Mouse (Mus musculus) A20 (cell line): ENCODE measurements around the gene Pm20d1.
"Not testable (repeated sequence)": the region's sequence is repeated elsewhere in the genome, so short reads cannot be mapped to it uniquely, and the experiment has no call there.

Experiments
- DNase-seq: peaks from one replicate; pipeline ENCODE4 v3.0.0-alpha.2; 2011; ENCODE audit warnings: low read depth, low spot score

Pm20d1 gene

DNA sequence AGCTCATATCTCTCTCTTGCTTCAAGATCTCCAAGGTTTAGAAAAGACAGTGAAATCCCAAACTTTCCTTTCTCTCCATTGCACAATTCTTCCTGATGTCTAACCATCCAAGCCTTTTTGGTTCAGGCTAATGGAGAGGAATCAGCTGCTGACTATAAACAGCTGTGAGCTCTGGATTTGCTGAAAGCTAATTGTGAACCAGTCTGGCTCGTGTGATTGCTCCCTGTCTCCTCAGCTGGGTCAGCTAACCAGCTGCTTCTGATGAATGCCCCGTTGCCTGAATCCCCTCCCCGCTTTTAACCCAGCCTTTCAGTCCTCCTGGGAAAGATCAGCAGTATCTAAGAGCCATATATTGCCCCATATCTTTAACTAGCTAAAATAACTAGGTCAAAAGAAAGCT is 2.6 kb upstream of the Pm20d1 start:
- DNase-seq, result no peak

GRCm38 (mm10) chr1:131795171-131795570 is 2.0 kb upstream of the Pm20d1 start:
- DNase-seq, result no peak

DNA sequence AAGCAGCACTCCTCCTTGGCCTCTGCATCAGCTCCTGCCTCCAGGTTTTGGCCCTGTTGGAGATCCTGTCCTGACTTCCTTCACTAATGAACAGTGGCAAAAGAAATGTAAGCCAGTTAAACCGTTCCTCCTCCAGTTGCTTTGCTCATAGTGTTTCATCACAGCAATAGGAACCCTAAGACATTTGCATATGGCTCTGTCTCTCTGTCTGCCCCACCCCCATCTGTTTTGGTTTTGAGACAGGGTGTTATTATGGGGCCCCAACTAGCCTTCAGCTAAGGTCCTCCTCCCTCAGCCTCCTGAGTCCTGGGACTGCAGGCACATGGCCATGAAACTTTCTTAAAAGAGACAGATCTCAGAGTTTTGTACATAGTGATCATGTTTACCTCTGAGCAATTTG is 2.8 kb downstream of the Pm20d1 start:
- DNase-seq, result peak; percentile 82

GRCm38 (mm10) chr1:131801071-131801470 is 3.9 kb downstream of the Pm20d1 start:
- no peak for DNase-seq

- no peak for DNase-seq
Observed at GRCm38 (mm10) chr1:131802652-131803051, 5.5 kb downstream of the Pm20d1 start.

GRCm38 (mm10) chr1:131804166-131804565 is 7.0 kb downstream of the Pm20d1 start:
- DNase-seq, result no peak

DNA sequence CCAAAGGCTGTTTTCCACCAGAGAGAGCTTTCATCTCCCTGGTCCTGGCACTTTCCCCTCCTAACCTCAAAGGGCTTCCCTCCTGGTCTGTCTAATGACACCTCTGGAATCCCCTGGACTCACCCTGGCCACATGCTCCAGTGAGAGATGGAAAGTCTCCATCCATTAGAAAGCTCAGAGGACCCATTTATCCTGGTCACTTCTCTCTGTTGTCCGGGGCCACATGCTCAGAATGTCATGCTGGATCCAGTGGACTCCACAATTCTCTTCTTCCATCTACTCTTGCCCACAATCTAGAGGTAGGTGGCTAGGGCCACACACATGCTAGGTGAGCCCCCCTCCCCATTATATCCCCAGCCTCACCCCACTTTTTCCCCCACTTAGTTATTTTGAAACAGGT is 11.8 kb downstream of the Pm20d1 start:
- DNase-seq, result no peak

DNA sequence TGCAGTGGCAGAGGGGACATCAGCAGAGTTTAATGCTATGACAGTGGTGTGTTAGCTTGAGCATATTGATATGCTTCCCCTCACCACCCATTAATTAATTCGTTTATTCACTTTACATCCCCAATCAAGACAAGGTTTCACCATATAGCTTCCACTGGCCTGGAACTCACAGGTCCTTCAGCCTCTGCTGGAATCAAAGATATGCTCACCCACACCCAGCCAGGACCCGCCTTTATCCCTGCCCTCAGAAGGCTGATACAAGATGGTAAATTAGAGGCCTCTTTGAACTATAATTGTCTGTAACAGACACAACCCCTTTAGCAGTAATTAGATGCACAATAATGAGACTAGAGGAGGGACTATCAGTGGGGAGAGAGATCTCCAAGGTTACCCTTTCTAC is 12.5 kb downstream of the Pm20d1 start:
- DNase-seq, result no peak

- DNase-seq, result no peak
Observed at GRCm38 (mm10) chr1:131811393-131811792, 14.2 kb downstream of the Pm20d1 start.

GRCm38 (mm10) chr1:131812006-131812405 is 14.8 kb downstream of the Pm20d1 start:
- no peak for DNase-seq

GRCm38 (mm10) chr1:131812631-131813295 is 15.6 kb downstream of the Pm20d1 start:
- DNase-seq, result no peak

DNA sequence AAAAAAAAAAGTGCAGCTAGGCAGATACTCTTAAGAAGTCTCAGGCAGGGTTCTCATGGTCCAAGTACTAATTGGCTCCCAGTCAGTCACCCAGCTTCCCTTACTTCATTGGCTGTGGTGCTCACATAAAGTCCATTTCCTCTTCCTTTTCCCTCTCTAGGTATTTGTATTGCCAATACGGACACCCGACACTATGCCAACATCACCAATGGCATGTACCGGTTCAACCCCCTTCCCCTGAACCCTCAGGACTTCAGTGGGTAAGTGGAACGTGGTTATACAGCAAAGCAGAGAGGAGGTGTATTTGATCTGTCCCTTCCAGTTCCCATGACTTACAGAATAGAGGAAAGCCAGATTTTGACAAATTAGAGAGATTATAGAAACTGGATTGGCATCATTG is 16.6 kb downstream of the Pm20d1 start:
- DNase-seq, result no peak

- DNase-seq, result peak; percentile 43
Observed at GRCm38 (mm10) chr1:131814191-131814590, 17.0 kb downstream of the Pm20d1 start.

DNA sequence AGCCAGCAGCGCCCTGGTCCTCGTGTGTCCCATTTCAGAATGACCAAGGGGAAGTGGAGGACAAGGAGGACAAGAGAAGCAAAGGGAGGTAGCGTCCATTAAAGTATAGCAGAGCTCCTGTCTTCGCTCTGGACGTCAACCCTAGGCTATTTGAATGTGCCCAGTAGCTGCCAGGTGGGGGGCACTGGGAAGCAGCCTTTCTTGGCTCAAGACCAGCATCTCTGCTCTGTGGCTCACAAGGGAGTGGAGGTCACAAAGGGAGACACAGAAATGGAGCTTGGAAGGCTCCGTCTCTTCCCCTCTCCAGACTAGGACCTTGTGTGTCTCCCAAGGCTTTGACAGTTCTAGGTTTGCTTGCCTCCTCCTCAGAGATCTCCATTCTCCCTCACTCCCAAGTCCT is 19.7 kb downstream of the Pm20d1 start:
- no peak for DNase-seq

DNA sequence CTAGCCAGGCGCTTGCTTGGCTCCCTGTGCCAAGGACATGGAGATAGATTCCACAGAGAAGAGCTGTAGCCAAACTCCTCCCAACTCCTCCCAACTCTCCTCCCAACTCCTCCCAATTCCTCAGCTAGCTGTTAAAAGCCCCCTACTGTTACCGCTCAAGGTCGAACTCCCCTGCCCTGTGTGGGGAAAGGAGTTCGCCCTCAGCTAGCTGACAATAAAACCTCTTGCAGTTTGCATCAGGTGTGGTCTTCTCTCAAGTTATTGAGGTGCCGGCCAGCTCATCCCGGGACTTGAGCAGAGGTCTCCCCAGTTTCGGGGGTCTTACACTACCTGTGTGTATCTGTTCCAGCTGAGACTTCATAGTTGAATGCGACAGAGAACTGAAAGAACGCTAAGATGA is 23.2 kb downstream of the Pm20d1 start:
- DNase-seq, result not testable (repeated sequence)

- DNase-seq, result peak; percentile 57
Observed at GRCm38 (mm10) chr1:131820887-131821328, 23.7 kb downstream of the Pm20d1 start.

DNA sequence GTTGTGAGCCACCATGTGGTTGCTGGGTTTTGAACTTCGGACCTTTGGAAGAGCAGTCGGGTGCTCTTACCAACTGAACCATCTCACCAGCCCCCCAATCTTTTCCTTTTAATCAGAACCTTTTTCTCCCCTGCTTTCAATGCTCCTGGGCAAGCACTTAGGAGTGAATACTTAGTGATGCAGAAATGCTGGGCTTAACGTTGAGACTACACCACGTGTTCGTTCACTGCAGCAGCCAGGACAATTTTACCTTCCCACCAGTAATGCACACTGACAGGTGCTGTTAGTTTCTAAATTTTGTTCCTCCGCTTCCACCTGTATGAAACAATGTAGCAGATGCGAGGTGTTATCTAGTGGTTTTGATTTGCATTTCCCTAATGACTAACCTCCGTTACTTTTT is 25.1 kb downstream of the Pm20d1 start:
- DNase-seq, result peak; percentile 73

DNA sequence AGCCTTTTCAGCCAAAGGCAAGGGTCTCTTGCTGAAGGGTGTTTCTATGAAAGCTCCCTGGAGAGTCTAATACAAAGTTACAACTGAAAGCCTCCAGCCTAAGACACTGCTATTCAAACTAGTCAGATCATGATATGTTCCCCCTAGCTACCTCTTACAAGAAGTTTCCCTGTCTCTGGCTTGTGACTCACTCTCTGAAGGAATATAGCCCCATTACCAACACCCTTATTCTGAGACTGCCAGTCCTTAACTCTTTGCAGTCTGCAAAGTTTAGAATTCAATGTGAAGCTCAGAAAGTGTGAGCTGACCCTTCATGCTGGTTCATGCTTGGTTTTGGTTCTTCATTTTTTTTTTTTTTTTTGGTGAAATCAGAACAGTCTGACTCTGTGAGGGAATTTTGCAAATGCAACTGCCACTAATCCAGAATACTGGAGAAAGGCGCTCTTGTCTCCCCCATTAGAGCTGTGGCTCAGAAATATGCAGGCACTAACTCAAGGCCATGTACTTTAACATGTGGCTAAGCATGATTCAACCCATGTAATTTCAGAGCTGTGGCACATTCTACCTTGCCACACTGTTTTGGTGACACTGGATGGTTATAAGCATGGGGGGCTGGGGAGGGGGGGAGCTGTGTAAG is 25.8 kb downstream of the Pm20d1 start:
- DNase-seq, result peak; percentile 73

GRCm38 (mm10) chr1:131823563-131823962 is 26.4 kb downstream of the Pm20d1 start:
- DNase-seq, result no peak

- DNase-seq, result peak; percentile 76
Observed at GRCm38 (mm10) chr1:131824528-131825181, 27.5 kb downstream of the Pm20d1 start.

GRCm38 (mm10) chr1:131827207-131827786 is 30.1 kb downstream of the Pm20d1 start, which contains the start of gene Slc41a1:
Slc41a1 (plus strand) TSS chr1:131827493.
- DNase-seq, result no peak

GRCm38 (mm10) chr1:131827787-131828258 is 30.6 kb downstream of the Pm20d1 start:
- DNase-seq, result peak; percentile 97
